Mouse (Mus musculus) MEL (cell line): Measurements from ENCODE around the gene Hist1h3c. TPM values are rescaled to one million over a fixed set of nuclear protein-coding genes. Genes with fewer than 3 reads are reported as not detected.

Source experiments
- DNase-seq: peaks from one replicate; pipeline ENCODE4 v3.0.0; 2011; ENCODE audit warnings: low read depth, low spot score
- H3K27ac ChIP-seq: 2 replicates; pipeline ENCODE4 v1.5.1; 2012; ENCODE audit warnings: low read depth, mild to moderate bottlenecking, control low read depth, low read length, moderate library complexity; ENCODE audit not compliant: control insufficient read depth
- H3K27me3 ChIP-seq, 2 experiments: fragments of 150-350 bp in 1 of 2; sonication (generic) in 1 of 2; 2 replicates each; pipeline ENCODE4 v1.6.1; 2012; ENCODE audit warnings: low read length in 2 of 2, mild to moderate bottlenecking in 2 of 2, improper control_type of control experiment in 1 of 2, moderate library complexity in 1 of 2; ENCODE audit not compliant: insufficient read depth in 2 of 2, control insufficient read depth in 1 of 2
- H3K36me3 ChIP-seq, 2 experiments: 2 replicates each; pipeline ENCODE4 v1.6.1; 2012 to 2014; ENCODE audit warnings: low read length in 2 of 2, improper control_type of control experiment in 1 of 2, inconsistent platforms in 1 of 2, mild to moderate bottlenecking in 1 of 2; ENCODE audit not compliant: insufficient read depth in 2 of 2, control insufficient read depth in 1 of 2
- H3K4me1 ChIP-seq, 2 experiments: fragments of 150-350 bp in 1 of 2; sonication (generic) in 1 of 2; 2 replicates each; pipeline ENCODE4 v1.6.1; 2012; ENCODE audit warnings: low read length in 2 of 2, improper control_type of control experiment in 1 of 2, mild to moderate bottlenecking in 1 of 2; ENCODE audit not compliant: insufficient read depth in 2 of 2, control insufficient read depth in 1 of 2
- H3K4me3 ChIP-seq, 2 experiments: fragments of 150-350 bp in 1 of 2; sonication (generic) in 1 of 2; 2 replicates each; pipeline ENCODE4 v1.5.1; 2012; ENCODE audit warnings: low read depth in 2 of 2, low read length in 2 of 2, mild to moderate bottlenecking in 2 of 2, moderate library complexity in 2 of 2, control low read depth in 1 of 2, improper control_type of control experiment in 1 of 2; ENCODE audit not compliant: control insufficient read depth in 1 of 2, insufficient read depth in 1 of 2
- H3K79me2 ChIP-seq: 2 replicates; pipeline ENCODE4 v1.6.1; 2012; ENCODE audit warnings: mild to moderate bottlenecking, low read length, moderate library complexity; ENCODE audit not compliant: control insufficient read depth, poor library complexity, insufficient read depth
- H3K9ac ChIP-seq: 2 replicates; pipeline ENCODE4 v1.6.1; 2012; ENCODE audit warnings: low read depth, mild to moderate bottlenecking, control low read depth, low read length, moderate library complexity; ENCODE audit not compliant: control insufficient read depth, poor library complexity, severe bottlenecking
- H3K9me3 ChIP-seq: fragments of 150-350 bp; sonication (generic); replicated peaks from 2 replicates; pipeline ENCODE4 v1.6.1; 2012; ENCODE audit warnings: mild to moderate bottlenecking, low read length, improper control_type of control experiment, moderate library complexity; ENCODE audit not compliant: insufficient read depth
- BHLHE40 ChIP-seq: IDR thresholded peaks from 2 replicates; pipeline ENCODE4 v1.6.1; 2012; ENCODE audit warnings: low read depth, mild to moderate bottlenecking, inconsistent platforms, low read length, improper control_type of control experiment, borderline replicate concordance
- CHD1 ChIP-seq: IDR thresholded peaks from 2 replicates; pipeline ENCODE4 v1.6.1; 2012; ENCODE audit warnings: low read depth, mild to moderate bottlenecking, inconsistent platforms, low read length, improper control_type of control experiment
- CHD2 ChIP-seq: IDR thresholded peaks from 2 replicates; pipeline ENCODE4 v1.6.1; 2011; ENCODE audit warnings: low read length, improper control_type of control experiment
- CTCF ChIP-seq, 3 experiments: IDR thresholded peaks in 2 of 3; conservative IDR thresholded peaks in 1 of 3; 2 replicates each; pipeline ENCODE4 v1.5.1; 2011 to 2012; ENCODE audit warnings: low read length in 3 of 3, low read depth in 2 of 3, mild to moderate bottlenecking in 2 of 3, improper control_type of control experiment in 1 of 3, inconsistent platforms in 1 of 3, mixed read lengths in 1 of 3, moderate library complexity in 1 of 3; ENCODE audit not compliant: control insufficient read depth in 1 of 3, insufficient read depth in 1 of 3, poor library complexity in 1 of 3, severe bottlenecking in 1 of 3
- E2F4 ChIP-seq: IDR thresholded peaks from 2 replicates; pipeline ENCODE4 v1.6.1; 2011; ENCODE audit warnings: low read depth, low read length, improper control_type of control experiment, borderline replicate concordance
- GATA1 ChIP-seq: IDR thresholded peaks from 2 replicates; pipeline ENCODE4 v1.6.1; 2011; ENCODE audit warnings: low read depth, low read length, improper control_type of control experiment
- HCFC1 ChIP-seq: IDR thresholded peaks from 2 replicates; pipeline ENCODE4 v1.6.1; 2012; ENCODE audit warnings: low read depth, mild to moderate bottlenecking, inconsistent platforms, low read length, improper control_type of control experiment, moderate library complexity
- JUND ChIP-seq: IDR thresholded peaks from 2 replicates; pipeline ENCODE4 v1.6.1; 2011; ENCODE audit warnings: low read depth, mild to moderate bottlenecking, improper control_type of control experiment, low read length
- KAT2A ChIP-seq: conservative IDR thresholded peaks from 2 replicates; pipeline ENCODE4 v1.6.1; 2012; ENCODE audit warnings: low read depth, low read length, improper control_type of control experiment, inconsistent platforms
- MAFK ChIP-seq: IDR thresholded peaks from 2 replicates; pipeline ENCODE4 v1.6.1; 2011; ENCODE audit warnings: low read depth, mild to moderate bottlenecking, low read length, improper control_type of control experiment, borderline replicate concordance
- MAX ChIP-seq: IDR thresholded peaks from 2 replicates; pipeline ENCODE4 v1.6.1; 2011; ENCODE audit warnings: low read length, improper control_type of control experiment
- MXI1 ChIP-seq: IDR thresholded peaks from 2 replicates; pipeline ENCODE4 v1.6.1; 2011; ENCODE audit warnings: mild to moderate bottlenecking, low read depth, low read length, improper control_type of control experiment
- MYC ChIP-seq: IDR thresholded peaks from 2 replicates; pipeline ENCODE4 v1.6.1; 2011; ENCODE audit warnings: low read depth, mild to moderate bottlenecking, low read length, improper control_type of control experiment, moderate library complexity
- POLR2A ChIP-seq, 2 experiments: IDR thresholded peaks; 2 replicates each; pipeline ENCODE4 v1.6.1; 2011 to 2012; ENCODE audit warnings: low read length in 2 of 2, mild to moderate bottlenecking in 2 of 2, control low read depth in 1 of 2, improper control_type of control experiment in 1 of 2, low read depth in 1 of 2, moderate library complexity in 1 of 2; ENCODE audit not compliant: control insufficient read depth in 1 of 2, insufficient read depth in 1 of 2, poor library complexity in 1 of 2
- RAD21 ChIP-seq: IDR thresholded peaks from 2 replicates; pipeline ENCODE4 v1.6.1; 2011; ENCODE audit warnings: mild to moderate bottlenecking, low read depth, low read length, improper control_type of control experiment
- SIN3A ChIP-seq: IDR thresholded peaks from 2 replicates; pipeline ENCODE4 v1.6.1; 2012; ENCODE audit warnings: low read length, improper control_type of control experiment, inconsistent platforms
- SMC3 ChIP-seq: IDR thresholded peaks from 2 replicates; pipeline ENCODE4 v1.6.1; 2011; ENCODE audit warnings: low read depth, low read length, improper control_type of control experiment
- TAL1 ChIP-seq: IDR thresholded peaks from 2 replicates; pipeline ENCODE4 v1.6.1; 2012; ENCODE audit warnings: mild to moderate bottlenecking, inconsistent platforms, low read length, moderate library complexity, mixed read lengths
- TBP ChIP-seq: IDR thresholded peaks from 2 replicates; pipeline ENCODE4 v1.8.0; 2011; ENCODE audit warnings: low read depth, low read length, improper control_type of control experiment
- USF1 ChIP-seq: IDR thresholded peaks from 2 replicates; pipeline ENCODE4 v1.6.1; 2014; ENCODE audit warnings: low read depth, mild to moderate bottlenecking, inconsistent platforms, low read length, improper control_type of control experiment, moderate library complexity
- ZC3H11A ChIP-seq: IDR thresholded peaks from 2 replicates; pipeline ENCODE4 v1.6.1; 2012; ENCODE audit warnings: low read depth, mild to moderate bottlenecking, inconsistent platforms, low read length, improper control_type of control experiment
- ZNF384 ChIP-seq: IDR thresholded peaks from 2 replicates; pipeline ENCODE4 v1.6.1; 2012; ENCODE audit warnings: low read depth, mild to moderate bottlenecking, inconsistent platforms, low read length, improper control_type of control experiment
- polyA plus RNA-seq, 2 experiments: library from polyadenylated mRNA; stranded (reverse) in 1 of 2; unstranded in 1 of 2; fragments of >175 nt in 1 of 2; fragments of >200 nt in 1 of 2; gene quantifications; 2 replicates each; pipeline versions ENCODE4 v1.2.1 to v1.2.4; 2012; ENCODE audit warnings: low replicate concordance in 2 of 2, low read depth in 1 of 2; ENCODE audit not compliant: insufficient read length in 2 of 2, insufficient read depth in 1 of 2, missing spikeins in 1 of 2
- total RNA-seq: library from RNA; depleted of rRNA; stranded (reverse); fragments of 300-350 nt; gene quantifications from 2 replicates; pipeline ENCODE4 v1.2.3, GENCODE M21; 2012

Hist1h3c gene
- total and polyA plus RNA-seq, 3 experiments, result 1.7 to 1,651 TPM; not detected in 1

DNA sequence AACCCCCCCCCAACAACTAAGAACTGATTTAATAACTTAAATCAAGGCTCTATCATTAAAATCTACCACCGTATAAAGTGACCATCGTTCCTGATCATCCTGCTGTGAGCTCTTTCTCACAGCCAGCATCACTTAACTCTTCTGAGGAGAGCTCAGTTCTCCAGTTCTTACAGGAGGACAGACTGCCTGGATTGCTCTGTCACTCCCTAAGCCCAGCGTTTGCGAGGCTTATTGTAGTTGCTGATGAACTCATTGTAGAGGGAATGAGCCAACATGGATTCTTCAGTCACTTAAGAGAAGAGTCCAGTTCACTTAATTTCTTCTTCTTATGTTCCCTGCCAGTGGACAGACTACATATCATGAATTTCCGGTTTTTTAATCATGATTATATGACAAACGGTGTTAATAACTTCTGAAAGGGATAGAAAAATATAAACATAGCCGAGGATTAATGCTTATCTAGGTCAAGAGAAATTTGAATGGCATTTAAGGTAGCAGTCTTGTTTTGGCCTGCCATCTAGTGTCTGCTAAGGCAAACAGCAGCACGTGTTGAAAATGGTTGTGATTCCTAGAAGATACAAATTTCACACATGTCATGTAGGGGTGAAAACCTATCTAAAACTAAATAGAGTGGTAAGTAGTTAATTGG is 13.1 kb downstream of the Hist1h3c start:
- H3K36me3 ChIP-seq, result peaks cover 0 to 2% of the 10 kb centered on the region in 2 experiments; a peak in 2 of 4 replicates
- no peak overlapping the region for H3K4me3 ChIP-seq
- DNase-seq, result peak; percentile 84
- TF ChIP-seq ZC3H11A, result peak; percentile 97
- peak; percentile 86 for TF ChIP-seq BHLHE40
- TF ChIP-seq USF1, result peak; percentile 64
- TF ChIP-seq MAX, result peak; percentile 94
- TF ChIP-seq MAFK, result no peak
- TF ChIP-seq MYC, result peak; percentile 97
- TF ChIP-seq CTCF (IDR thresholded peaks at IDR 0.05 in 2 of 3, conservative IDR thresholded peaks at IDR 0.05 in 1 of 3; ENCODE audit: control insufficient read depth in 1 of 3, insufficient read depth in 1 of 3, low read depth in 2 of 3, low read length in 3 of 3, poor library complexity in 1 of 3, severe bottlenecking in 1 of 3), result peak; percentile 69 to 97 (median 84)
- TF ChIP-seq MXI1, result peak; percentile 8; the same call in 1 of the 2 replicates
- peak; percentile 51; the same call in 1 of the 2 replicates for TF ChIP-seq SIN3A
- peak; percentile 38; the same call in 1 of the 2 replicates for TF ChIP-seq HCFC1
- peak; percentile 77 for TF ChIP-seq GATA1
- peak; percentile 99 for TF ChIP-seq SMC3
- peak; percentile 96 for TF ChIP-seq RAD21
- TF ChIP-seq ZNF384, result no peak
- no peak for TF ChIP-seq JUND
- no peak for TF ChIP-seq CHD1
- H3K4me1 ChIP-seq, result 0 out of 4 replicates have a peak, but pooled peaks cover 0 to 3% of the 10 kb centered on the region in 2 experiments
- H3K27ac ChIP-seq, result no peak overlapping the region
- no peaks in the 10 kb centered on the region for H3K79me2 ChIP-seq
- H3K9me3 ChIP-seq, result no peaks in the 10 kb centered on the region
- no peaks in the 10 kb centered on the region for H3K27me3 ChIP-seq
- H3K9ac ChIP-seq, result no peak overlapping the region

DNA sequence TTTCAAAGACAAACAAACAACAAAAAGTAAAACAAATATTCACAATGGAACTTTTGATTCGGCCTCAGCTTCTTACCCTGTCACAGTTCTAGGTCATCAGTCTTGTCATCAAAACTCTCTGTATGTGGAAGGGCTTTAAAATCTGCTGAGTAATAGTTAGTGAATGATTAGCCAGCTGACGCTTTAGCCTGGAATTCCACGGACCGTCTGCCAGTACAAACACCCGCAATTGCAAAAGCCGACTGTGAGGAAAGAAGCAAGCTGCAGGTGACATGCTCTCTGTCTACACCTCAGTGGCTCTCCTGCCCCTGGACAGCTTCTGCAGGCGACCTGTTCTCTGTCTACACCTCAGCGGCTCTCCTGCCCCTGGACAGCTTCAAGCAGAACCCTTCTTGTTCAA is 14.9 kb downstream of the Hist1h3c start:
- Histone ChIP-seq H3K4me1 (peaks cover 0 to 5% of the 10 kb centered on the region in 2 experiments; a peak in 2 of 4 replicates), H3K27me3 (no peaks in the 10 kb centered on the region), H3K4me3 (no peak overlapping the region), H3K27ac (no peak overlapping the region), H3K36me3 (peaks cover 0 to 2% of the 10 kb centered on the region in 2 experiments; a peak in 2 of 4 replicates), H3K79me2 (no peaks in the 10 kb centered on the region), H3K9ac (no peak overlapping the region), H3K9me3 (no peaks in the 10 kb centered on the region)
- no peak for DNase-seq
- TF ChIP-seq KAT2A, result no peak
- TF ChIP-seq E2F4, result no peak
- TF ChIP-seq SMC3, result no peak
- no peak for TF ChIP-seq MAFK
- TF ChIP-seq CHD2, result no peak
- no peak for TF ChIP-seq POLR2A (IDR thresholded peaks at IDR 0.05; ENCODE audit: control insufficient read depth in 1 of 2, insufficient read depth in 1 of 2, low read depth in 1 of 2, low read length in 2 of 2, poor library complexity in 1 of 2)
- TF ChIP-seq TBP, result no peak
- TF ChIP-seq TAL1, result no peak
- TF ChIP-seq BHLHE40, result no peak
